Mouse (Mus musculus) ES-CJ7 (cell line): ENCODE results near the gene Tiam2.
A peak's percentile ranks its signal among the peaks of the same experiment; 100 is the strongest.

Source experiments
- DNase-seq: peaks from one replicate; pipeline ENCODE4 v3.0.0; 2011; ENCODE audit warnings: low read depth, low spot score

Tiam2 gene

DNA sequence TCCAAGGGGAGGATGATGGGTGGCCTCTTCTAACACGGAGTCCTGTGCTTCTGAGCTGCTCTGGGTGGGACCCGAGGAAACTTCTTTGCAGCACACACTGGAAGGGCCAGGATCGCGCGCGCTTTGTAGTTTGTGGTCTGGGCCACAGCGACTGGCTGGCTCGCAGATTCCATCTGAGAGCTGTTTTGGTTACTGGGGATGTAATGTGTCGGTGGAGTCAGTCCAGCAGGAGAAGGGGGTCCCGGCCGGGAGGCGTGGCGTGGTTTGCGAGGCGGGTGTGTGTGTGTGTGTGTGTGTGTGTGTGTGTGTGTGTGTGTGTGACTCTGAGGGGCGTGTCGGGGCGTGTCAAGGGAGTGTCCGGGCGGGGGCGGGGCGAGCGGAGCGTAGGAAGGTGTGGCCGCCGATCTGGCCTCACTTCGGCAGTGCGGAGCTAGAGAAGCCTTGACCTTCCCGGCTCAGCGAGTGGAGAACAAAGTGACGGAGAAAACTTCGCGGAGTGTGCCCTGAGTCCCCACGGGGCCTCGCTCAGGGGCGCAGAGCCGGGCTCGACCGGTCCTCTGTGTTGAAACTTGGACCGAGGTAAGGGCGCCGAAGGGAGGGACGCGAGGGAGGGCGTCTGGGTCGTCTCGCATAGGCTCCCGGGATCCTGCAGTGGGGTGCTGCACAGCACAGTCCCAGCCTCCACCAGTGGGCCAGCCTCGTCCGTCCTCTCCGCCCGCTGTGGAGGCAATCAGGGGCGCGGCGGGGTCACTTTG lies at the start of gene Tiam2:
TSS of gene Tiam2 (plus strand) at position 426 of the 755 bp plus-strand sequence.
- peak; percentile 41 for DNase-seq

DNA sequence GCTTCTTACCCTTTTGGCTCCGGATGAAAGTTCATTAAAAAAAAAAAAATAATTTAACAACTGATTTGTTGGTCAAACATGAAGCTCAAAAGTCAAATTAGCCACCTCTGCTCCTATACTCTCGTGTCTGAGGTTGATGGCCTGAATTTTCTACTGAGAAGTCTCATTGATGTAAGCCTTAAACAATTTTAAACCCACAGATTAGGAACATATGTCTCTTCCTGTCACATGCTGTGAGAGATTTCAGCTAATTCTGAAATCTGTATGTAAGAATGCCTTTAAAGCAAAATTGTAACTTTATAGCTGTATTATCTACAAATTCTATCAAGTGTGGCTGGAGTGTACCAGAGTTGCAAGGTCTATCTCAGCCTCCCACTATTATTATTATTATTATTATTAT lies 46.1 kb upstream of the Tiam2 start:
- DNase-seq, result no peak

DNA sequence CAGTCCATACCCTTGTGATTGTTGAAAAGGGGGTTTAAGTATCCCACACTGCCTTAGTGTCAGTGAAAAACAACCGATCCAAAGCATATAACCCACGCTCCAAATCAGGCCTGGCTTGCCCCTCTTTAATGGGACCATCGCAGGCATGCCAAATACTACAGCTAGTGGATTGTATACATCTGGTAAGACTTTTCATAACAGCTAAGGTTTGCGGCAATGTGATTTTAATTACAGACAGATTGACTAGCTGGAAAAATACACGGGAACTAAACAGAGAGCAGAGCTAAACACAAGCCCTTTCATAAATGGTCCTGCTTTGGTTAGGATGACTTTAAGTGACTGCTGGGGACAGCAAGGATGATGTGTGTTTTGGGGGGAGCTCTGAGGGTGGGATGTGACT lies 44.4 kb upstream of the Tiam2 start:
- DNase-seq, result no peak

DNA sequence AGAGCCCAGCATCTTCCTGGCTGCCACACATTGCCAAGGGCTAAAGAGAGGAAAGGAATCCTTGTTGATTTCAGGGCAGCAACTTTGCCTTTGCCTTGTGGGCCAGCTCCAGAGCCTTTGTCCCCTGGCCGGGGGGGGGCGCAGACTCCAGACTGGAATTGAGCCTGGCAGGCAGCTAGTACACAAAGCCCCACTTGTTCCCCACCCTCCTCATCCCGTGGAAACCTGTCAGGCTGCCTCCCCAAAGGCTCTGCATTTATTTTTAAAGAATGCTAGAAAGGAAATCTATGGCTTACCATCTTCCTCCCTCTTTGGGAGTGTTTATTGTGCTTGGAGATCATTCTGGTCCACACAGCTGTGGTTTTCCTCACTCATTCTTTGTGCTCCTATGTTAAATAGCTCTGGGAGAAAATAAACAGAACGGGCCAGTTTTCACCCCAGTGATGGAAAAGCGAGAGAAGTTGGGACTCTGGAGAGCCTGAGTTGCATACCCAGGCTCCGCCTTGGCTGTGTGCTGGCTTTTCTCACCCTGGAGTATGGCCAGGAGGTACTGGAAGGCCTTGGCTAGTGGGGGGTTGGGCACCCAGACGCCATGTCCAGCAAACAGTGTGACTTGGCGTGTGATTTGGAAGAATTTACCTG lies 41.2 kb upstream of the Tiam2 start:
- no peak for DNase-seq

DNA sequence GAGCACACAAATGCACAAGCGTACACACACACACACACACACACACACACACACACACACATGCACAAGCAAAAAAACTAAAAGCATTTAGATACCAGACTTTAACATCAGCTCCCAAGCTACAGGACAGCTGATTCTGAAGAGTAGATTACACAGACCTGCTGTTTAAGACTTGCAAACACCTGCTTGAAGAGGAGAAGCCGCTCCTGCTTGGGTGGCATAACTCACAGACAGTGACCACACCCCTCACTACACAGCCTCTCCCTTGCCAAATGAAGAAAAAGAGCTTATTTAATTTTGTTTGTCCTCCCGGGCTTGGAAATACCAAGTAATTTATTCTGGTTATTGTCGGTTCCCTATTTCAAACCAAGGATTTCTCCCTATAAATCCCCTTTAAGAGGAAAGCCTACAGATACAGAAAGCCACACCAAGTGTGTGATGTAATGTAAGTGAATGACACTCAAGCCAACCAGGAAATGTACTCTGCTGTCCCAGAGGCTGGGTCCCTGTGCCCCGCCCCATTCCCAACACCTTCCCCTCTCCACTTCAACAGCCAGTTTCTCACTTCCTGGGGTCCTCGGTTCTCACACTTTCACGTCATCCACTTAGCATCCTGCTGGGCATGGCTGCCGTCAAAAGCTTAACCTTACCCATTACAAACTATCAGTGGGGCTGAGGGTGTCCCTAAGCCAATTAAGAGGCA lies 40.1 kb upstream of the Tiam2 start:
- peak; percentile 38 for DNase-seq

DNA sequence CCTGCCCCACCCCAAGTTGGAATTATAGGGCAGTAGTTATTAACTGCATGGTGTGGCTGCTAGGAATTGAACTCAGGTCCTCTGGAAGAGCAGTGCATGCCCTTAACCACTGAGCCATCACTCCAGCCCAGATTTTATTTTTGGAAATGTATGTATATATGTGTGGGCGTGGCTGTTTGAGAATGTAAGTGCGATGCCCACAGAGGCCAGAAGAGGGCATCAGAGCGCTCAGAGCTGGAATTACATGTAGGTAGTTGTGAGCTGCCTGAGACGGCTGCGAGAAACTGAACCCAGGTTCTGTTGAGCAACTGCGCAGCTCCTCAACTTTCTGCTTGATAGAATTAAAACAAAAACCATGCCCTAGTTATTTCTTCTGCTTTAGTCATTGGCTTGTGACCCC lies 38.0 kb upstream of the Tiam2 start:
- peak; percentile 77 for DNase-seq

DNA sequence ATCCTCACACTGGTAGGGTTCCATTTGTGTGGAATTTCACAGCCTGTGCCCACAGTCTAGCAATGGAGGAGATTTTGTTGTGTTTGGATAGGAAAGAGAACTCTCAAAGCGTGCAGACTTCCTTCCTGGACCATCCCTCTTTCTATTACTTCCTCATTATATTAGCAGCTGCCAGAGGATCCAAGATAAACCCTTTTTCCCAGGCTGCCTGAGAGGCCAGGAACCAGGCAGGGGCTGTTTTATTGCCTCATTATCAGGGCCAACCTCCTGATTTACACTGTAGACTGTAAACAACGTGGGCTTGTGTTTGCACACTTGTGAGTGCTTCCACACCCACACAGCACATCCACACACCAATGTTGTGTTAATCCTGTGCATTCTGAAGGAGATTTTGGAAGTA lies 31.3 kb upstream of the Tiam2 start:
- no peak for DNase-seq

DNA sequence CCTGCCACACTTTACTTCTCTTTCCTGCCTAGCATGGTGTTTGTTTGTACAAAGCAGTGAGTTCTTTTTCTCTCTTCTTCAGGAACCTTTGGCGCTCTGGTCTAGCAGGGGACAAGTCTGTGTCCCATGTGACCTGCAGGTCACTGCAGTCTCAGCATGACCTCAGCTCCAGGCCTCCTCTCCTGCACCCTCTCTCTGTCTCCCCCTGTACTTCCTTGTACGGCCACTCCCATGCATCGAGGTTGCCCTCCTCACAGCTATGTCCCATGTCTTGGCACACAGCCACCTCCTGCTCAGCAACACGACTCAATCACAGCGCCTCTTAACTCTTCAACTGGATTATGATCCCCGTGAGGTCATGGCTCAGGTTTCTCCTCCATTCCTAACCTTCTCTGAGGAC lies 26.9 kb upstream of the Tiam2 start:
- DNase-seq, result no peak

DNA sequence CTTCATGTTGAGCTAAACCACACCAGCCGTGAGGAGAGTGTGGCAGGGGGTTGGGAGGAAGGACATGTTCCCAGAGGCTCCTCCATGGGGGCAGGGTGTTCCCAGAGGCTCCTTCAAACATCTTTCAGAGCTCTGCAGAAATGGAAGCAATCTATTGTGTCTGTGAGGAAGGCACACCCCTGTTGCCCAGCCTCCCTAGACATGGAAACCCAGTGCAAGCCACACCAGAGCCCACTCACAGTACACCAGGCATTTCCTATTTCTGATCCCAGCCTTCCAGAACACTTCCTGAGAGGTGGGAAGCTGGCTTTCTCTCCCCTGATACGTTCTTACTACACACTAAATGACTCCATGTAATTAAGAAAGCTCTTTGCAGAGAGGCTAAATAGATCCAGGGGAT lies 20.4 kb upstream of the Tiam2 start:
- DNase-seq, result no peak

DNA sequence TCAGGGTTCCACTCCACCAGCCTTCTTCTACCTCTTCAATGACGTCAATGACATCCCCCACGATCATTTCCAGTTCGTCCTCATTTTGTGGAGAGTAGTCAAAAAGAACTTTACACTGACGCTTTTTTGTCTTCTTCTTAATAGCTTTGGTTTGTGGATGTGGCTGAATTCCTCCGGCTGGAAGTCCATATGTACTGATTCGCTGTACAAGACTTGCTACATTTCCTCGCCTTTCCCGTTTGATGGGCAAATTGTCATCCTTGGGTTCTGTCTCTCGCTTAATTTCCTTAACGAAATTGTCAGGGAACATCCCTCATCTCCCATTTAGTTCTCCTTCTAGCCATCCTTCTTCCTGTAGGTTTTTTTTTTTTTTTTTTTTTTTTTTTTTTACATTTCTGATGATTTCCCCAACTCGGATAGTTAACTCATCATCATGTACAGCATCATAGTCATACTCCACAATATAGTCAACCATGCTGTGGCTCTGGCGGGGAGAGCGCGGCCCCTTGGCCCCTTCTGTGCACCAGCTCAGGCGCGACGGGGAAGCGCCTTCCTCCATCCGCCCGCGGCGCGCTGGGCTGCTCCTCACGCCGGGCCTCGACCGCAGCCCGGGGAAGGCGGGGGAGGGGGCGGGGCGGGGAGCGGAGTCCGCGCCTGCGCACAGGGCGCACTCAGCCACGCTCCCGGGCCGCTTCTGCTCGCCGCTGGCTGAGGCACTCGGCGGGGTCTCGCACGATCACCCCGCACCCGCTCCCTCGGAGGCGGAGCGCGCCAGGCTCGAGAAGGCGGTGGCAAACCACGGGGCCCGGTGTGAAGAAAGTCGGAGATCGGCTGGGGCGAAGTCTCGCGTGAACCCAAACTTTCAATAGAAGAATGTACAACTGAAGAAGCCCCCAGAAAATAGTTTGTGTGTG lies 12.4 kb upstream of the Tiam2 start:
- DNase-seq, result peak; percentile 71

DNA sequence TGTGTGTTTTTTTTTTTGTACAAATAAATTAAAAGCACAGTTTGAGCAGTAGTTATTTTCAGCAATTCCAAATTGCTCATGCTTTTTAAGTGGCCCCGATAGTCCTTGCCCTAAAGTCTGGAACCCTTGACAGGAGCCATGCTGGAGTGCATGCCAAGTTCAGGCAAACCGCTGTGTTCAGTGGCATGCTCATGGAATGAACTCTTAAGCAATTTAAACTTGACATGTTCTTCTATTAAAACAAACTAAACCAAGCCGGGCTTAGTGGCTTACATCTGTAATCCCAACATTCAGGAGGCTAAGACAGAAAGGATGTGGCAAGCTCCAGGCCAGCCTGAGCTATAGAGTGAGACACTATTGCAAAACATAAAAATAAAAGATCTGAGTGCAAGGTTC lies 11.8 kb upstream of the Tiam2 start:
- DNase-seq, result no peak

DNA sequence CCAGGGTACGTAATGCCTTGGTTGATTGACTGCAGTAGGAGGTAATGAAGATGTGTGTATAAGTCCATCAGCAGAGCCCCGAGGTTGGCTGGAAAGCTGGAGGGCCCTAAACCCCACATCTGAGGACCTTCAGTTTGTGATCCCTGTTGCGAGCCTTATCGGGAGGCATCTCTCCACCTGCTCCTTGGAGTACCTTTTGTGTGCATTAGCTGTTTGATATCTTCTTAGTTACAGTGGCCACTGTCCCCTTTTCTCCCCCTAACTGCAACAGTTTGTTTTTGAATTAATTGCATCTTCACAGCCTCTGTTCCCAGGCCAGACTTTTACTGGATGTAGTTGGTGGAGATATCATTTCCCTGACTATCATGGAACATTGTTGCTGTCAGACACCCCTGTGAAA lies 10.8 kb upstream of the Tiam2 start:
- DNase-seq, result no peak

DNA sequence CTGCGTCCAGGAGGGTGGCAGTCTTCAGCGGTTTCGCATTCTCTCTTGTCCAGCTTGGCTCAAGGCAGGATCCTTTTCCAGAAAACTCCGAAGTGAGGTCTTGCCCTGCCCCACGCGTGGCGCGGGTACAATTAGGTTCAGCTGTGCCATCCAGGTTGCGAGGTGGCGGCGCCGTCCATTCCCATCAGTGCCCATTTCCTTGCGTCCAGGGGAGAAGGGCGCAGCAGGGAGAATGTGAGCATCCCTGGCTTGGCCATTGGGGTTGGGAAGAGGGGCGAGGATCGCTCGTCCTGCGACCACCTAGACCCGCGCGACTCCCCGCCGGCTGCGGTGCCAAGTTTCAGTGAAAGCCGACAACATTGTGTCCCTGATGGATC lies 518 bp downstream of the Tiam2 start:
- DNase-seq, result no peak

DNA sequence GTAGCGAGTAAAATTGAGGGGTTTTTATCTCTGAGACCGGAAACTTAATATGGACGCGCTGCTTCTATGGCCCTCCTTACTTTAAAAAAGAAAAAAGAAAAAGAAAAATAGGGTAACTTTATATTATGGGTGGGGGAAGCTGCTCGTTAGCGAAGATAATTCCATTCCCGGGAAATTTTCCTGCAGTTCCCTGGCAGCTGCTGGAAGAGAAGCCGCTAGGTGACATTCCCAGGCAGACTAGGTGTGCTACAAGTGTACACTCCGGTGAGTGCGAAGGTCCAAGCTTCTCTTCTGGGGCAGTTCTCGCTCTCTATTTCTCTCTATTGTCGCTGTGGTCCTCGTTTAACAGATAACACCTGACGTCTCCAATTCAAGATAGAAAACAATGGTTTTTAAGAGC lies 962 bp downstream of the Tiam2 start:
- DNase-seq, result no peak

DNA sequence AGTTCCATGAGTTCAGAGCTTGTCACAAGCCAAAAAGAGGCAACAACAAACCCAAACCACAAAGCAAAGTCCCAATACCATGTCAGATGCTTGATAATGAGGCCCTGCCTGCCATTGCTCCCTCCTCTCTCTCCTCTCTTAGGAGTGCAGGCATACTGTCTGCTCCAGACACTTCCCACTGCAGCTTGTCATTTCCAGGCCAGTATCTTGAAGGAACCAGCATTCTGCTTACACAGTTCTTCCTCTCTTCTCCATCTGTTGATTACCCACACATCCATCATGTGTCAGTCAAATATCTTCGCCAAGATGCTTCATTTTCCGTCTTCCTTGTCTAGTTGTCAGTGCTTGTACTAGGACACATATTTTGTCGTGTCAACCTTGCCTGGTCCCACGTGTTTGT lies 2.4 kb downstream of the Tiam2 start:
- DNase-seq, result no peak

DNA sequence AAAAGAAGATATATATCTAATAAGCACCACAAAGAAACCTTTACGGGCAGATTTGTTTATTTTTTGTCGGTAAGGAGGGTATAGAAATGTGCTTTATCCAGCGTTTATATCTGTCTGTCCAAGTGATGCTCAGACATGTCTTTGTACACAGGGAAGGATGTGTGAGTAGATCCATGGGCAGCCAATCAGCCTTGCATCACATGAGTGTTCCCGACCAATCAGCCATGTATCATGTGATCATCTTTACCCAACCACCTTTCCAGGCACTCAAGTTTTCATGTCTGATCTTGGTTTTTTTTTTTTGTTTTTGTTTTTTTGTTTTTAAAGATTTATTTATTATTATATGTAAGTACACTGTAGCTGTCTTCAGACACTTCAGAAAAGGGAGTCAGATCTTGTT lies 3.1 kb downstream of the Tiam2 start:
- DNase-seq, result no peak

DNA sequence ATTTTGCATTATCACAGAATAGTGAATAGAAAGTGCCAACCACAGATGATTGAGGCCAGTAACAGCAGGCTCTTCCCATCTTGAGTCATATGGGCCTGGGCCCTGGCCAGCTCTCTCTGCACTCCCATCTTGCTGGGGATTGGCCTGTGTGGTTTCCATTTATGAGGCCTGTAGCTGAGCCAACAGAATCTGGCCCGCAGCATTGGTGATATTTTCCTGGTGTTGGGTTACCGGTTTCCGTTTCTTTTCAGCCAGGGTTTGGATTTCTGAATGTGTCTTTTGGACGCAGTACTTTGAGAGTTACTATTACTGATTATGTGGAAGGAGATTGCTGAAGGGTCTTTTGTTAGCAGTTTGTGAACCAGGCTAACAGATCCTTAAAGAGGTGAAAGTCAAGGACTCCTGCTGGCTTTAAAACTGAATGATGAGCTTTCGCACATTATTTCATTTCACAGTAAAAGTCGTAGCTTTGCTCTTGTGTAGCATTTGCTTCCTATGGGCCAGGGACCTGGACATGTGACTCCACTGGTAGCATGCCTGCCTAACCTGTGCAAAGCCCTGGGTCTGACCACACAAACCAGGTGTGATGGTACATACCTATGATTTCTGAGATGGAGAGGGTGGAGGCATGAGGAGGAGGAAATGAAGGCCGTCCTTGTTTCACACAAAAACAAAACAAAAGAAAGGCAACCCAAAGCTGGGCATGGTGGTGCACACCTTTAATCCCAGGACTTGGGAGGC lies 5.5 kb downstream of the Tiam2 start:
- no peak for DNase-seq

DNA sequence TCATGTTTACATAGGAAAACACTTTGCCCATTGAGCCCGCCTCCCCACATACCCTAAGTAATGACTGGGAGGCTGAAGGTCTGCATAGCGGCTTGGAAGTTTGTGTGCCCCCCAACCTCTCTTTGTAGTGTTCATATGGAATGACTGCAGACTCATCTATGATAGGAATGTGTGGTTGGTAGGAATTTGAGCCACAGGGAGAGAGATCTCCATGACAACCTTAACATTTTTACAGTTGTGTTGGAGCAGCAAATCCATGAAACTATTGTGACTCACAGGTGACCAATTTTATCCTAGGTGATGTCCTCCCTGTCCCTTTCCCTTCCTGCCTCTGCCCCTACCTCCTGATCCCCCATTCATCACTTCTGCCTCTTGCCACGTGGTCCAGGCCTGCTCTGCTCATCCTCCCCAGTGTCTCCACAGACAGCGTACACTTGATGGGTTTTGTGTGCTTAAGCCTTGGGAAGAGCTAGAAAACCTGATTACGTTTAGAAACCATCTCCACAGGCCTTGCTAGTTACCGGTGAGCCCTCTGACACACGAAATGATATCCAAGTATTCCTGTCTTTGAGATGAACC lies 9.9 kb downstream of the Tiam2 start:
- no peak for DNase-seq

DNA sequence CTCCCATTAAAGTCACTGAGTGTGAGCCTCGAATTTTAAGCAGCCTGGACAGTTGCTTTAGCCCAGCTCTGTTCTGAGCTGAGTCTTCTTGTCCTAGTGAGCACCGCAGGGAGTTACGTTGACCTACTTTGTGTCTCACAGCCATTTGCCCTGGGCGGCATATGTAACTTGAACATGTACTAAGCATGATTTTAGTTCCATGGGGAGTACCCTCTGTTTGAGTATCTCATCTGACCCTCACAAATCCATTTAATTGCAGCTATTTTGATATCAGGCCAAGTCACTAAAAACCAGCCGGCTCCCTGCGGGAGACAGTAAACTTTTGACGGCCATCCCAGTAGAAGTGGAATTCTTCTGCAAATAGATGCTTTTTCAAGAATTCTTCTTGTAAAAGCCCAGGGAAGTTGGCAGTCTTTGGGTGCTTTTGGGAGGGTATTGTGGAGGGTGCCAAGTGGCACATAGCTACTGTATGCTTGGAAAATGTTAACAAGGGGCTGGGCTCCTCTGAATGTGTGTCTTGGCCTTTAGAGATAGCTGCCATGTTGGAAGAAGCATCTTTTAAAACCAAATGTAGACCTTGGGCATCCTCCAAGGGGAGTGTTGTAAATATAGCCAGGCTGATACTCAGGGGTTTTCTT lies 10.6 kb downstream of the Tiam2 start:
- no peak for DNase-seq

DNA sequence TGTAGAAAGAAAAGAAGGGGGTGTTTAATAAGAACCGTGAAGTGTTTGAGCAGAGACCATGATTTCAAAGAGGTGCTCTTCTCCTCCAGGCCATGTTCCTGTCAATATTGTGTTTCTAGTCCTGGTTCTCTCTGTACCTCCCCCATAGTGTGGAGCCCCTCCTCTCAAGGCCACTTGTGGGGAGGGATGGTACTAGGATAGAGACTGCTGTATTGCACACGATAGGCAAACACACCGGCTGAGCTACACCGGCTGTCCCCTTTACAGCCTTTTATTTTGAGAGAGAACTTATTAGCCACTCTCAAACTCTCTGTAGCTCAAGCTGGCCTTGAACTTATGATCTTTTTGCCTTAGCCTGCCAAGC lies 11.1 kb downstream of the Tiam2 start:
- DNase-seq, result no peak
